Mouse (Mus musculus) limb, embryonic 12.5 days (tissue): ENCODE data around the gene Zdhhc12. TPM values are rescaled to one million over a fixed set of nuclear protein-coding genes. Genes with fewer than 3 reads are reported as not detected.

Source experiments
- ATAC-seq: fragments of 200-750 bp; cut with Nextera tagmentation; 2 replicates; pipeline ENCODE4 v1.8.0; 2017; ENCODE audit warnings: low read depth, moderate TSS enrichment; ENCODE audit not compliant: insufficient number of reproducible peaks, insufficient read depth, low FRiP score, low TSS enrichment
- H3K27ac ChIP-seq: fragments of 300-500 bp; sonication (generic); 2 replicates; pipeline ENCODE4 v1.5.1; 2016; ENCODE audit warnings: mild to moderate bottlenecking, moderate library complexity
- H3K27me3 ChIP-seq: fragments of 300-500 bp; sonication (generic); 2 replicates; pipeline ENCODE4 v1.6.1; 2016; ENCODE audit warnings: mild to moderate bottlenecking, moderate library complexity
- H3K36me3 ChIP-seq: fragments of 300-500 bp; sonication (generic); 2 replicates; pipeline ENCODE4 v1.6.1; 2016; ENCODE audit warnings: mild to moderate bottlenecking, moderate library complexity
- H3K4me1 ChIP-seq: fragments of 300-500 bp; sonication (generic); replicated peaks from 2 replicates; pipeline ENCODE4 v1.6.1; 2016
- H3K4me2 ChIP-seq: fragments of 300-500 bp; sonication (generic); 2 replicates; pipeline ENCODE4 v1.6.1; 2016; ENCODE audit warnings: mild to moderate bottlenecking, moderate library complexity
- H3K4me3 ChIP-seq: fragments of 300-500 bp; sonication (generic); replicated peaks from 2 replicates; pipeline ENCODE4 v1.5.1; 2016; ENCODE audit warnings: mild to moderate bottlenecking
- H3K9ac ChIP-seq: fragments of 300-500 bp; sonication (generic); replicated peaks from 2 replicates; pipeline ENCODE4 v1.6.1; 2016; ENCODE audit warnings: mild to moderate bottlenecking, moderate library complexity
- H3K9me3 ChIP-seq: fragments of 300-500 bp; sonication (generic); 2 replicates; pipeline ENCODE4 v1.6.1; 2016; ENCODE audit warnings: mild to moderate bottlenecking, moderate library complexity
- WGBS: fragments of 180-500 bp; shearing (Covaris S2); methylation state at CpG from one replicate; pipeline ENCODE4 v1.1.7; 2016; 5-methylcytosine and 5-hydroxymethylcytosine counted together
- polyA plus RNA-seq: library from polyadenylated mRNA; unstranded; fragments of >200 nt; fragmentation: Nextera tagmentation; extraction: Ambion mirVana; gene quantifications from 2 replicates; pipeline ENCODE4 v1.2.1, GENCODE M21; 2016

The Zdhhc12 gene
- polyA plus RNA-seq, 1 experiment from 2014 or later: 26.0 TPM

GRCm38 (mm10) chr2:30077502-30078348 is 15.7 kb downstream of the Zdhhc12 start, which contains the start of gene Pkn3:
TSS of gene Pkn3 (plus strand) at chr2:30077684.
- Histone ChIP-seq H3K4me3 (peak within 1 kb of the TSS; percentile 60), H3K27ac (peak within 1 kb of the TSS; percentile 88), H3K4me1 (peaks cover 10% of the 10 kb centered on the region), H3K9ac (peak within 1 kb of the TSS; percentile 65), H3K36me3 (peaks cover 14% of the 10 kb centered on the region), H3K9me3 (no peaks in the 10 kb centered on the region), H3K4me2 (peak within 1 kb of the TSS; percentile 82), H3K27me3 (no peaks in the 10 kb centered on the region)
- WGBS: under 1% methylated on average over 53 of the region's 53 CpGs
- peak; percentile 75 for ATAC-seq

DNA sequence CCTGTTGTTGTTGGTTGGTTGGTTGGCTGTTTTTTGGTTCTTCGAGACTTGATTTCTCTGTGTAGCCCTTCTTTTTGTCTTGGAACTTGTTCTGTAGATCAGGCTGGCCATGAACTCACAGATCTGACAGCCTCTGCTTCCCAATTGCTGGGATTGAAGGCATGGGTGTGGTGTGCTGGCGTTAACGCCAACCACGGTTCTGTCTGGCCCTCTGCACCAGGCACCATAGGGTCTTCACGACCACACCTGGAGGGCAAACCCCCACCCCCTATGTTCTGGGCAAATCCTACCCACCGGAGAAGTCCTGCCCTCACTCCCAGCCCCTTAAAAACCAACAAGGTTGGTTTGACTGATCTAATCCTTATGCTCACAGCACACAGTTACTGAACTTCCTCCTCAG is 16.5 kb downstream of the Zdhhc12 start:
- Histone ChIP-seq H3K36me3 (peaks cover 20% of the 10 kb centered on the region), H3K27ac (peak overlapping the region; percentile 88), H3K27me3 (no peaks in the 10 kb centered on the region), H3K4me3 (peak overlapping the region; percentile 60), H3K4me2 (peak overlapping the region; percentile 82), H3K9ac (no peak overlapping the region), H3K9me3 (no peaks in the 10 kb centered on the region), H3K4me1 (peaks cover 10% of the 10 kb centered on the region)
- ATAC-seq: peak; percentile 35
- 62% methylated on average over 6 of the region's 6 CpGs for WGBS

- H3K27me3 ChIP-seq: no peaks in the 10 kb centered on the region
- H3K9me3 ChIP-seq: no peaks in the 10 kb centered on the region
- peaks cover 10% of the 10 kb centered on the region for H3K4me1 ChIP-seq
- no peak overlapping the region for H3K27ac ChIP-seq
- no peak overlapping the region for H3K9ac ChIP-seq
- no peak for ATAC-seq
- H3K36me3 ChIP-seq: peaks cover 22% of the 10 kb centered on the region
- WGBS: 92% methylated on average over 9 of the region's 9 CpGs
- H3K4me2 ChIP-seq: no peak overlapping the region
- H3K4me3 ChIP-seq: no peak overlapping the region
These were observed 17.0 kb downstream of the Zdhhc12 start for GRCm38 (mm10) chr2:30076439-30076838.

DNA sequence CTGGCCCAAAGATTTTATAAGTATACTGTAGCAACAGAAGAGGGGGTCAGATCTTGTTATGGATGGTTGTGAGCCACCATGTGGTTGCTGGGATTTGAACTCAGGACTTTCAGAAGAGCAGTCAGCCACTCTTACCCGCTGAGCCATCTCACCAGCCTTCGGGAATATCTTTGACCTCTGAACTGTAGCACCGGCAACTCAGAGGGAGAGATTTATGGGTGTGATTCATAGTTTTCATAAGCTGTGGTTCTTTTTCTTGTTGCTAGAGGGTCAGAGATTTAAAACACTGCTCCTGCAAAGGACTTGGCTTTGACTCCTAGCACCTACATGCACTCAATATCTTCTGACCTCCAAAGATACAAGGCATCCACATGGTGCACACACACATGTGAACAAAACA is 17.8 kb downstream of the Zdhhc12 start:
- WGBS: 71% methylated on average over 3 of the region's 3 CpGs
- peaks cover 24% of the 10 kb centered on the region for H3K36me3 ChIP-seq
- no peaks in the 10 kb centered on the region for H3K27me3 ChIP-seq
- H3K9ac ChIP-seq: no peak overlapping the region
- H3K9me3 ChIP-seq: no peaks in the 10 kb centered on the region
- H3K4me2 ChIP-seq: no peak overlapping the region
- no peak for ATAC-seq
- no peak overlapping the region for H3K4me3 ChIP-seq
- peaks cover 10% of the 10 kb centered on the region for H3K4me1 ChIP-seq
- H3K27ac ChIP-seq: no peak overlapping the region

DNA sequence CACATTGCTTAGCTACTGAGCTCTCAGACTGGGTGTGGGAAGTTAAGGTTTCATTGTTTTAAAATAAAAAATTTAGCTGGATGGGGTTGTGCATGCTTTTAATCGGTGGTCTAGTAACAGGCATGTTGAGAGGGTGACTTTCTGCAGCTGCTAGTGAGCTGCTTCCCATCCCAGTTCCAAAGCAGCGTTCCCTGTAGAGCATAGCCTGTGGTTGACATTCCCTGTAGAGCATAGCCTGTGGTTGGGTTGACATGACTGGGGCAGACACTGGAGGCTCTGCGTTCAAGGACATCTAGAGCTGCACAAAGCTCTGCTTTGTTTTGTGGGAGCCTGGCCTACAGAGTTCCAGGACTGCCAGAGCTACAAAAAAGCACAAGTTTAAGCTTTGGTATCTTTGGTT is 20.2 kb downstream of the Zdhhc12 start:
- peaks cover 47% of the 10 kb centered on the region for H3K36me3 ChIP-seq
- no peak for ATAC-seq
- no peak overlapping the region for H3K4me3 ChIP-seq
- H3K27me3 ChIP-seq: no peaks in the 10 kb centered on the region
- H3K4me2 ChIP-seq: no peak overlapping the region
- WGBS: 87% methylated on average over 3 of the region's 3 CpGs
- H3K9me3 ChIP-seq: no peaks in the 10 kb centered on the region
- no peak overlapping the region for H3K9ac ChIP-seq
- peaks cover 8% of the 10 kb centered on the region for H3K4me1 ChIP-seq
- H3K27ac ChIP-seq: 0 out of 2 replicates have a peak overlapping the region, but pooled peaks have one; percentile 29

- no peak overlapping the region for H3K4me3 ChIP-seq
- H3K27ac ChIP-seq: 0 out of 2 replicates have a peak overlapping the region, but pooled peaks have one; percentile 29
- H3K4me2 ChIP-seq: no peak overlapping the region
- 80% methylated on average over 7 of the region's 7 CpGs for WGBS
- peaks cover 8% of the 10 kb centered on the region for H3K4me1 ChIP-seq
- peaks cover 51% of the 10 kb centered on the region for H3K36me3 ChIP-seq
- no peak overlapping the region for H3K9ac ChIP-seq
- ATAC-seq: no peak
- H3K9me3 ChIP-seq: no peaks in the 10 kb centered on the region
- no peaks in the 10 kb centered on the region for H3K27me3 ChIP-seq
These were observed 20.6 kb downstream of the Zdhhc12 start for GRCm38 (mm10) chr2:30072875-30073274.

DNA sequence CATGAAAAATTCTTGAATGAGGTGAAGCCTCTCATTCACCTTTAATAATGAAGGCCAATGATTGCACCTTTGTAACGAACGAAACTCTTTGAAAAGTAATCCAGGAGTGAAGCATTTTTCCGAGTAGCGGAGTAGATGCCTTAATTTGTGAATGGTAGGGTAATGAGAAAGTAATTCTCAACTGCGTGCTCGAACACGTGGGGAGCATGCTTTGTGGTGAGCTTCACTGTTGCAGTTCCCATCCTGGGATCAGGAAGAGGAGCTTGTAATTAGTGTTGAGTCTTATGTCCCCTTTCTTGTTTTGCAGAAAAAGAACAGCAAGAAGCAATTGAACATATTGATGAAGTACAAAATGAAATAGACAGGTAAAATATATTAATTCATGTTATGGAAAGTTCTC is 25.5 kb downstream of the Zdhhc12 start:
- H3K4me2 ChIP-seq: peak overlapping the region; percentile 83
- H3K36me3 ChIP-seq: peaks cover 41% of the 10 kb centered on the region
- peak overlapping the region; percentile 99 for H3K9ac ChIP-seq
- no peaks in the 10 kb centered on the region for H3K27me3 ChIP-seq
- no peak for ATAC-seq
- 20% methylated on average over 7 of the region's 7 CpGs for WGBS
- H3K4me1 ChIP-seq: peaks cover 35% of the 10 kb centered on the region
- peak overlapping the region; percentile 100 for H3K4me3 ChIP-seq
- H3K27ac ChIP-seq: no peak overlapping the region
- no peaks in the 10 kb centered on the region for H3K9me3 ChIP-seq

DNA sequence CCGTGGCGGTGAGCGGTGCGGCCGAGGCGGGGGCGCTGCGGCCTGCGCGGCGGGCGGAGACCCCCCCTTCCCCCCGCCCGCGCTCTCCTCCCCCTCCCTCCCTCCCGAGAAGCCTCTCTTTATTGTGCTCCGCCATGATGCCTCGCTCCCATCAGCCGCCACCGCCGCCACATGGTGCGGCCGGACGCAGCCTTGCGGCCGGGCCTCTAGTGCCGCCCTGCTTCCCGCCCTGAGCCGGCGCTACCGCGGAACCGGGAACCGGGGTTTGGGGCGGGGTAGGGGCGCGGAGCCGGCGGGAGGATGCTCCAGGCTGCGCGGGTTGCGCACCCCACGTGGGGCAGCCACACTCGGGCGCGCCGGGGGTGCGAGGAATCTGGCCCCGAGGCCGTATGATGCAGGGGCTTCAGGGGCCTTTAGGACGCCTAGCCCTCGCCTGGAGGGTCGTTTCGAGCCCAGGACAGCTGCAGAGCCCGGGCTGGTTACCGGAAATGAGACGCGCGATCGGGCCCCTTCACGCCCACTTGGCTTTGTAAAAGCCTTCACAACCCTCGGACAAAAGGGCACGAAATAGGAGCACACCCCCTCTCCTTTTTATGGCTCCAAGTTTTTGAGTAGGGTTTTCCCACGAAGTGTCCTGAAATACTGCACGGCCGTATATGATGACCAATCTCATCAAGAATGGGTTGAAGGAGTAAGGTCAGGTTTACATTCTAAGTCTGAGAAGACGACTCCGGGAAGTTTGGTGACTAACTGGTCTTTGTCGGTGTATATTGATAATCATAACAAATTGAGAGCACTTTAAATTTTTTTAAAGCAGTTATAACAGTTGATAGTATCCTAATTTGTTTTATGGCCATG is 26.2 kb downstream of the Zdhhc12 start:
- under 1% methylated on average over 52 of the region's 69 CpGs for WGBS
- ATAC-seq: no peak
- Histone ChIP-seq H3K27me3 (no peaks in the 10 kb centered on the region), H3K36me3 (peaks cover 34% of the 10 kb centered on the region), H3K4me3 (peak overlapping the region; percentile 100), H3K4me2 (peak overlapping the region; percentile 83), H3K9ac (peak overlapping the region; percentile 99), H3K9me3 (no peaks in the 10 kb centered on the region), H3K27ac (peak overlapping the region; percentile 100), H3K4me1 (peaks cover 35% of the 10 kb centered on the region)

- Histone ChIP-seq H3K9me3 (no peaks in the 10 kb centered on the region), H3K4me3 (peak overlapping the region; percentile 100), H3K27ac (peak overlapping the region; percentile 100), H3K9ac (peak overlapping the region; percentile 99), H3K4me2 (peak overlapping the region; percentile 83), H3K27me3 (no peaks in the 10 kb centered on the region), H3K4me1 (peaks cover 40% of the 10 kb centered on the region), H3K36me3 (peaks cover 30% of the 10 kb centered on the region)
- ATAC-seq: peak; percentile 94
- under 1% methylated on average over 78 of the region's 101 CpGs for WGBS
These were observed 27.2 kb downstream of the Zdhhc12 start for GRCm38 (mm10) chr2:30066046-30066901.

- 38% methylated on average over 3 of the region's 3 CpGs for WGBS
- Histone ChIP-seq H3K4me1 (peaks cover 43% of the 10 kb centered on the region), H3K36me3 (peaks cover 15% of the 10 kb centered on the region), H3K4me2 (peak overlapping the region; percentile 85), H3K4me3 (peak overlapping the region; percentile 62; the same call in 1 of the 2 replicates), H3K27ac (0 out of 2 replicates have a peak overlapping the region, but pooled peaks have one; percentile 5), H3K27me3 (no peaks in the 10 kb centered on the region), H3K9me3 (no peaks in the 10 kb centered on the region), H3K9ac (peak overlapping the region; percentile 34; the same call in 1 of the 2 replicates)
- ATAC-seq: no peak
These were observed 29.1 kb downstream of the Zdhhc12 start for GRCm38 (mm10) chr2:30064298-30064697.
